Mouse (Mus musculus): ENCODE measurements at regions not wholly inside any gene's neighbourhood (a gene's known extent, or its start where the extent isn't known, plus 50 kb on each side); places are given as distances from the start of the nearest gene placed in this dataset.

DNA sequence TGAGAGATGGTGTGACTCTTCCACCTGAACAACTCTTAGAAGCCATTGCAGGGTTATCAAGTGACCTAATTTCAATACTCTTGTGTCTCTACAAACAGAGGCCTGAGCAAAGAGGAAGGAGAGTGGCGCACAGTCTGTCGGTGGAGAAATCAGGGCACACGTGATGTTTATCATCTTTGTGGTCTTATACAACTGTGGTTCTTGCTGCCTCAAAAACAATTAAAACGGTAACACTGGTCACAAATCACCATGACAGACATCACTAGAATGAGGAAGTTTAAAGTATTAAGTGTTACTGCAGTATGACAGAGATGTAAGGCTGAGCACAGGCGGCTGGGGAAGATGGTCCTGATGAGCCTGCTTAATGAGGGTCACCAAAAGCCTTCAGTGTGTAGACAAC is 73.6 kb downstream of the Sdc1 start:
- peak; percentile 22 for DNase-seq

DNA sequence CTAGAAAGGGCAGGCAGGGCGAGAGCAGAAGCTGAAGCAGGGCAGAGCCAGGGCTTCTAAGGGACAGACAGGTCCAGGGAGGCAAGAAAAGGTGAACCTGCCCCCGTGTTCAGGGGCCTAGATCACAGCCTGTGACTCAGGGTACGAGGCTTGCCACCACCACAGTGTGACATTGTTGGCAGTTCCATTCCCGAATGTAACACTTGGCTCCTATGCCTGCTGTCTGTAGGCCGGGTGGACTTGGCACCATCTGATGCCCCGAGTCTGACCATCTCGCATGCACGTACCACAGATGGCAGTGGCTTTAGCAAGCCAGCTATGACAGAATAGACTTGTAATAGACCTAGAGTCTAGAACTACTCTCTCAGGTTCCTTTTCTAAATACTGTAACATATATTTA is 74.3 kb downstream of the Sdc1 start:
- no peak for DNase-seq

DNA sequence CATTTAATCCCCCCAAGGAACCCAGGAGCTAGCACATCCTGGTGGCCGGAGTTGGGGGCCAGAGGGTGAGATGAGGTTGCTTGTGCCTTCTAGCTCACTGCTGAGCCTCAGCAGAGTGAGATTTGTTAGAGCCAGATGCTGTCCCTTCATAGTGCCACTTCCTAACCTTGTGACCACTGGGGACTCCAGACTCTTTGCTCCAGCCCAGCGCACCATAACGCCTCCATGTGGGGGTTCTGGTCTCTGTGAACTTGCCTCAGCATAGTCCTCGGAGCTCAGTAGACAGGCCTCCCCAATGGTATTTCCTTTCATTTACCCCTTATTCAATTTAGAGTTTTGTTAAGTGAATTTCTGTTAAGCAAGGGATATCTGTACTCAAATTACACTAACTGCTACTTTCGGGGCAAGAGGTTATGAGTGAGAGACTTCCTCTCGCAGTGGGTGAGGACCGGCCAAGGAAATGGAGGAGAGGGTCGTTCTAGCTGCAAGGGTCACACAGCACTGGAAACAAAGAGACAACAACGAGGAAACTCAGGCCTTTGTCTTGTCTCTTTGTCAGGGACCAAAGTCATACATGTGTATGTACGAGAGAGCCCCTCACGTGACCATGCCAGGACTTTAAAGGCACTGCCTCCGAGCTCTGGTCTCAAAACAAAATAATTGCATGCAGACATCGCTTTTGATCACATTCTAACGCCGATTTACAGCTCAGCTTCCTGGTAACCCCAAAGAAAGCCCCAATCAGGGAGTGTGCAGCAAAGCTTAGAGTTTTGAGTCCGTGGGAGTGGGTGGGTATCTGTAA is 74.8 kb upstream of the Laptm4a start:
- peak; percentile 38 for DNase-seq

DNA sequence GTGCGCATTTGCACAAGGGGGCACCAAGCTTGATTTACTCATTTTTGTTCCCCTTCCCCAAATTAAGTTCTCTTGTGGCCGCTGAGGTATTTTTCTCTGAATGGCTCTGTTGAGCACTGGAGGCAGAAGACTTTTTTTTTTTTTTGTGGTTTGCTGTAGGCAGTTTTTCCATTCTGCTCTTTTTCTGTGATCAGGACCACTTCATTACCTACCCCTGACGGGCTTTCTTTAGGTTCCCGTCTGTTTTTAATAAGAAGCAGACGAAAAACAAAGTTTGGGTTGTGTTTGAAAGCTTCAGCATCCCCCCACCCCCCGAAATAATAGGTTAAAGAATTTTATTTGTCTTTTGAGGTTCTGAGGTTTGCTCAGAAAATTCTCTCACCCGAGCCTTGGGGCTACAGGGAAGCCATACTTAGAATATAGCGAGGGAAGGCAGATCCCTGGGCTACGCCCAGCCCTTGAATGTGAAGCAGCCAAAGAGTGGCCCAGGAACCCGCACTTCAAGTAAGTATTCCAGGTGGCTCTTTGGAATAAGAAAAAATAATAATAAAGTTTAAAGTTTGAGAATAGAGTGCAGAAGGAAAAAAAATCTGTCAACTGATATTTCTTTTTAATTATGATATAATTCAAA is 74.1 kb upstream of the Laptm4a start:
- no peak for DNase-seq

DNA sequence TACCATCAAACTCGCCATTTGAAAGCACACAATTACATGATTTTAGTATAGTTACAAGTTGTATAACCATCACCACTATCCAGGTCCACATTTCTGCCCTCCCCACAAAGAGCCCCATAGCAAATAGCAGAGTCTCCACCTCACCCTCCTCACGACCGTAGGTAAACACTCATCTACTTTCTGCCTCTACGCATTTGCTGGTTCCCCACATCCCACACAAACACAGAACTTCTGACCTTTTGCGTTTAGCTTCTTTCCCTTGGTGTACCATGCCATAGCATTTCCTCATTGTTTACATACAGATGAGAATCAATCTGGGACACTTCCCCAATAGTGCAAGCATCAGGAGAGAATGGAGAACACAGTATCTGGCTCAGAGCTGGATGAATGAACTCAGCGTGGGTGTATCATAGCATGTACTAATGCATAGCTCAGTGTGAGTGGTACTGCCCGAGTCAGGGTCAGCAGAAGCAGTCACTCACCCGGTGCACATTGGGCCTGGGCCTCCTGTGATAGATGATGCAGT is 73.5 kb upstream of the Laptm4a start:
- DNase-seq, result no peak

DNA sequence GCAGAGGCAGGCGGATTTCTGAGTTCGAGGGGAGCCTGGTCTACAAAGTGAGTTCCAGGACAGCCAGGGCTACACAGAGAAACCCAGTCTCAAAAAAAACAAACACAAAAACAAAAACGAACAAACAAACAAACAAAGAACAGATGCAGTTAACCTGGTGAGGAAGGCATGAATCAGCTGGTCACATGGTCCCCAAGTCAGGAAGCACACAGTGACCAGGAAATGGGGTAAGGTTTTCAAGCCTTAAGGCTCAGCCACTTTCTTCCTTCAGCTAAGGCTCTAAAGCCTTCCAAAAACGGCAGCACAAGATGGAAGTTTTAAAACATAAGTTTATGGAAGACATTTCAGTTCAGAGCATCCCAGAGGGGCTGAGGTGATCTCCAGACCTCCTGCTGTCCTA is 67.6 kb upstream of the Laptm4a start:
- DNase-seq, result no peak

DNA sequence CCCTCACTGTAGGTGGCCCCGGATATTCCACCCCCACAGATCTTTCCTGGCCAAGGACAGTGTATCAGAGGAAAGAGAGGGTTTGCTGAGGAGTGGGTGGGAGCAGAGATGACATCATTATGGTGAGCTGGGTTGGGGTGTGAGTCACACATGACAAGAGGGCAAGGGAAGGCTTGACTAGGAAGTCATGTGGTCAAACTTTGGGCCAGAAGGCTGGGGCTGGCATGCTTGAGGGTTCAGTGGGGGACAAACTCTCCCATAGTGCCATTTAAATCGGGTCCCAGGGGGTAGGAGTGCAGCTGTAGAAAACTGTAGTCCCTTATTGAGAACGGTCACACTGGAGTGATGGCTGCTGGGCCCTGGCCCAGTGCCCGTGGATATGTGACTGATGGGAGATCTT is 67.1 kb upstream of the Laptm4a start:
- no peak for DNase-seq

DNA sequence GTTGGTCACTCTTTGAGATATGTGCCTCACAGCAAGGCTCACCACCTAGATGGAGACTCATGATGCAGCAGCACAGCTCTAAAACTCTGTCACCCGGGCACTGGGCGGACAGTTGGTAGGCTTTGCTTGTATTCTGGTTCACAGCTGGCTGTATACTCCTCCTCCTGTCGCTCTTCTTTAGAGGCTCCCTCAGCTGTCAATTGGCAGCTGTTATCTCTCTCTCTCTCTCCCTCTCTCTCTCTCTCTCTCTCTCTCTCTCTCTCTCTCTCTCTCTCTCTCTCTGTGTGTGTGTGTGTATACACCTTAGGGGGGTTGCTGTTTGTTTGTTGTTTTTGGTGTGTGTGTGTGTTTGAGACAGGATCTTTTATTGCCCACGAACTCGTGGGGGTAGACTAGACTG is 66.3 kb upstream of the Laptm4a start:
- no peak for DNase-seq

DNA sequence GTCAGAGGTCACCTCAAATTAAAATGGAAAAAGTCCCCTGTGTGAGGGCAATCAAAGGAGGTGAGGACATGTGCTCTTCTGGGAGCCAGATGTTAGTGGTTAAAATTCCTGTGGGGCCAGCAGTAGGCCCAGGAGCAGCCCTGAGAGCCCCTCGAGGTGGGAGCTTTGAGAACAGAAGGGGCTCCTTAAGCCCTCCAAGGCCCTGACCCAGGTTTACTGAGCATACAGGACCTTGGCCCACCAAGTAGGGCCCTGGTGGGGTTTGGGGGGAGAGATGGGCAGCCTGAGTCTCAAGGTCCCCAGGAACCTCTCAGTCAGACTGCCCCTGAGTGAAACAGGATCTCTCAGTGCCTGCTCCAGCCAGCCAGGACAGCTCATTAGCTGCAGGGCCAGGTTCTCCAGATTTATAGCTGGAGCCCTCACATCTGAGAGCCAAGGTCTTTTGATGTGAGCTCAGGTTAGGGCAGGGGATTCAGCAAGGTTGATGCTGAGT is 65.4 kb upstream of the Laptm4a start:
- no peak for DNase-seq

DNA sequence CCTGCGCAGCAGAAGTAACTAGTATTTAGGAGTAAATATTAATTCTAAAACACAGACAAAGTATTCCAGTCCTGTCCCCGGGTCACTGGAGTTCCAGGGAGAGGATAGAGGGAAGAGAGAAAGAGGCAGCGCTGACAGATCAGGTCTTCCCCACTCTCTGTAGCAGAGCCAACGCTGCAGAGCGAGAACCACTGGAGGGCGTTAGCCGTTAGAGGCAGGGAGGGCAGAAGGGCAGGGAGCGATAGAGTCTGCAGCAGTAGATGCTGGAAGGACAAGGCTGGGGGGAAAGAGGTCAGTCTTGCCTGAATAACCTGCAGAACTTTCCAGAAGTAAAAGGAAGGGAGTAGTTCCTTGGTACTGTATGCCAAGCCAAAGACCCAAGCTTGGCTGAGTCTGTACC is 64.2 kb upstream of the Laptm4a start:
- no peak for DNase-seq

DNA sequence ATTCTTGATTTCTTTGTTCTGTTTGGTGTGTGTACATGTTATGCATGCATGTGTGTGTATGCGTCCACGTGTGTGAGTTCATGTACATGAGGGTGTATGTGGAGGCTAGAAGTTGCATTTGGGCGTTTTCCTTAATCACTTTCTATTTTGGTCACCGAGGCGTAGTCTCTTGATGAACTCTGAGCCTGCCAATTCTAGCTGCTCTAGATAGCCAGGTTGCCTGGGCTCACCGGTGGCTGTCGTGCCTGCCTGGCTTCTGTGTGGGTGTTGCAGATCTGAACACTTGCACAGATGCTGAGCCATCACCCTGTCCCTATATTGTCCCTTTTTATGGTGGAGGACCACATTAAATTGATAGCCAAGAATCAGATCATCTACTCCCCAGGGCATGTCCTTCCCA is 62.7 kb upstream of the Laptm4a start:
- DNase-seq, result no peak

DNA sequence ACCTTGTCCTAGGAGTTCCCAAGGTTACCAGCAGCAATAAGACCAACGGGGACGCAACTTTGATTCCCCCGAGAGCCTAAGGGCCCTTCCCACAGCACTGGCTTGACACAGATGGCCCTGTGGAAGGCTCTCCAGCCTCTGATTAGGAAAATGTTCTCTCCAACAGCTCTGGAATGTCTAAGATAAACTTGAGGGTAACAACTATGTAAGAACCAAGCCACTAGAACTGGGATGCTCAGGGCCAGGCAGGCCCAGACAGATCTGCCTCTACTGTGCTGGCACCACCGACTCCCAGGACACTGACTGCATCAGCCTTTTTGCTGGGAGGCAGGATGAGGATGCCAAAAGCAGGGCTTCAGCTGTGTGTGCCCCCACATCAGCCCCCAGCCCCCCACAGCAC is 61.9 kb upstream of the Laptm4a start:
- no peak for DNase-seq

DNA sequence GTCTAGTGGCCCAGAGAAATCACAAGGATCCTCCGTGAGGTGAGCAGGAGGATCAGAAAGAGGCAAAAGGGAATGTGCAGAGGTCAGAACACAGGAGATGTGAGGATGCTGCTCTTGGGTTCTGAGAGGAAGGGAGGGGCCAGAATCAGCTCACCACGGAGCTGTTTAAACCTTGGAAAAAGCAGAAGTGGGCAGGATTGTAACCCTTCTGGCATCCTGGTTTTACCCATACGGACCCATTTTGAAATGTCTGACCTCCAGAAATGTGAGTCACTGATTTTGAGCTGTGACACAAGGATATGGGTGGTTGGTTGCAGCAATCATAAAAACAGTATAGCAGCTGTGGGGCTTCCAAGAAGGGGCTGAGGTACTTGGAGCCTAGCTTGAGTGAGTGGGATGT is 56.6 kb upstream of the Laptm4a start:
- no peak for DNase-seq

DNA sequence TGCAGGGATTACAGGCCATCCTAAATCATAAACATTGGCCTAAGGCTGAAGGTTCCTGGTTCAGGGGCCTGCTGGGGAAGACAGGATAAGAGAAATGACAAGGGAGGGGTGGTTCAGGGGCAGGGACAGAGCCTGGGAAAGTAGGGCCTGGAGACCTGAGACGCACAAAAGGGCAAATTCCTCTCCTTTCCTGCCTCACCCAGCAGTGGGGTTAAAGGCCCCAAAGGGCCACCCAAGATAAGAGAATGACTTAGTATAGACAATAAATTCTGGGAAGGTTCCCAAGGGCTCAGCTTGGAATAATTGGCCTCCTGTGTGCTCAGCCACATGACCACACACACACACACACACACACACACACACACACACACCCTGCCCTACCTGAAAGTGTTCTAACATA is 56.2 kb upstream of the Laptm4a start:
- no peak for DNase-seq

DNA sequence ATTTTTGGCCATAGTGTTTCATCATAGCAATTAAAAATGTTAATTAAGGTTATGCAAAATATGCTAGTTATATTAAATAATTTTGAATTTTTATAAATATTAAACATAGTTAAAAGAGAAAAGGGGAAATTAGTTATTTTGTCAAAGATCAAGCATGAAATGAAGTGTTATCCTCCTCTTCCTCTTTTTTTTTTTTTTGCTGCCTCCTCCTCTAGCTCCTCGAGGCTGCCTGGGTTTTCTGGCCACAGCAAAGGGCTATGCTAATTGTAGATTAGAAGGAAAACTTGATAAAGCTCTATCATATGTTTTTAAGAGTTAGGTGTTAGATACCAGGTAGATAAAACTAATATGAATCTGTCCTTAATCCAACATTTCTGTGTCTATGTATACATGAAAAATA is 54.4 kb upstream of the Laptm4a start:
- no peak for DNase-seq

DNA sequence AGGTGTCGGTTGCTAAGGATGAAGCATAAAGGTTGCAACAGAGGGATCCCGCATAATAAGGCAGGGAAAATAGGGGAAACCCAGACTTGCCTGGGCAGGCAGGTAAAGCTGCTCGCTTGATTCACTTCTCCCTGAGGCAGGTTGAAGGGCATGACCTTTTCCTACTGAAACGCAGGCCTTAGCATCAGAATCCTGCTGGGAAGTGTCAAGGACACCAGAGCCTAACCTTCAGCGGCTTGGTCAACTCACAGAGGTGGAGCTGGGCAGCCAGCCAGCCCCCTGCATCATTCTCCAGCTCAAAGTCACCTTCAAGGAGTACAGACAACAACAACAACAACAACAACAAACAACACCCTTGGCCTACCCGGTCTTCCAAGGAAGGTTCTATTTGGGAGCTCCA is 52.8 kb upstream of the Laptm4a start:
- DNase-seq, result no peak

DNA sequence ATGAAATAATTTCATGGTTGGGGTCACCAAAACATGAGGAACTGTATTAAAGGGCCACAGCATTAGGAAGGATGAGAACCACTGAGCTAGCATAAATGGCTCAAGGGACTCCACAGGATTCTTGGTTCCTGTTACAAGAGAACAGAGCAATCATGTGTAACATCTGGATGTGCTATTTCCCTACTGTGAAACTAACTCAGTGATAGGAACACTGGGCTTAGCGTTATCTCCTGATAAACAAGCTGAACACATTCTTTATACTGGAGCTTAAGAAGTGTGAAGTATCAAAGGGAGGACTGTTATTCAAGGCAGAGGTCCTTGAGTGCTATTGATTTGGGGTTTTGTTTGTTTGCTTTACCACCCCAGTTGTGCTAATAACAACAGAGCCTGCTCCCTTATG is 52.3 kb upstream of the Laptm4a start:
- DNase-seq, result no peak

All from thymus, postnatal 4 days (tissue).